Mouse (Mus musculus): ENCODE data around the gene Svep1.

Svep1 gene

GRCm38 (mm10) chr4:58079631-58080030 lies 127.0 kb downstream of the Svep1 start:
- peak; percentile 44 for DNase-seq

GRCm38 (mm10) chr4:58077950-58078349 lies 128.7 kb downstream of the Svep1 start:
- DNase-seq, result peak; percentile 13

GRCm38 (mm10) chr4:58077536-58077935 lies 129.1 kb downstream of the Svep1 start:
- DNase-seq, result no peak

GRCm38 (mm10) chr4:58072888-58073287 lies 133.8 kb downstream of the Svep1 start:
- no peak for DNase-seq

- no peak for DNase-seq
These were observed 137.8 kb downstream of the Svep1 start for GRCm38 (mm10) chr4:58068886-58069285.

- DNase-seq, result no peak
These were observed 141.9 kb downstream of the Svep1 start for GRCm38 (mm10) chr4:58064721-58065120.

GRCm38 (mm10) chr4:58062933-58063332 lies 143.7 kb downstream of the Svep1 start:
- no peak for DNase-seq

- no peak for DNase-seq
These were observed 151.0 kb downstream of the Svep1 start for GRCm38 (mm10) chr4:58055653-58056052.

- DNase-seq, result no peak
These were observed 152.2 kb downstream of the Svep1 start for GRCm38 (mm10) chr4:58054441-58054840.

- no peak for DNase-seq
These were observed 155.9 kb downstream of the Svep1 start for GRCm38 (mm10) chr4:58050746-58051145.

GRCm38 (mm10) chr4:58050276-58050675 lies 156.4 kb downstream of the Svep1 start:
- no peak for DNase-seq

GRCm38 (mm10) chr4:58044833-58045232 lies 161.8 kb downstream of the Svep1 start:
- no peak for DNase-seq

- DNase-seq, result no peak
These were observed 162.3 kb downstream of the Svep1 start for GRCm38 (mm10) chr4:58044356-58044755.

- no peak for DNase-seq
These were observed 166.6 kb downstream of the Svep1 start for GRCm38 (mm10) chr4:58040093-58040492.

GRCm38 (mm10) chr4:58037096-58037705 lies 169.5 kb downstream of the Svep1 start:
- no peak for DNase-seq

- no peak for DNase-seq
These were observed 172.0 kb downstream of the Svep1 start for GRCm38 (mm10) chr4:58034663-58035062.

- DNase-seq, result peak; percentile 3
These were observed 173.9 kb downstream of the Svep1 start for GRCm38 (mm10) chr4:58032714-58033113.

- DNase-seq, result no peak
These were observed 197.6 kb downstream of the Svep1 start, which contains the start of gene Txndc8 for GRCm38 (mm10) chr4:58009024-58009423. Gene Txndc8, minus strand, starts transcription at chr4:58009124.

GRCm38 (mm10) chr4:58003501-58003900 lies 203.2 kb downstream of the Svep1 start:
- no peak for DNase-seq

Measured in right cerebral cortex, adult 18-20 months (tissue).